Mouse (Mus musculus) heart, postnatal 36 days (tissue): ENCODE measurements around the gene Pwwp2b. TPM values are rescaled to one million over a fixed set of nuclear protein-coding genes. Genes with fewer than 3 reads are reported as not detected.
A peak's percentile ranks its signal among the peaks of the same experiment; 100 is the strongest.

ENCODE experiments used
- DNase-seq, 2 experiments: peaks; one replicate each; pipeline ENCODE4 v3.0.0; 2021 to 2022
- intact Hi-C: fragments of 180-260 bp; cut with DNase I; formaldehyde crosslinking; loops from one replicate; pipeline ENCODE4 v1.15.1; 2025
- total RNA-seq, 2 experiments: library from RNA; stranded (reverse); gene quantifications; 2 replicates each; pipeline ENCODE4 v1.2.3; 2021

The Pwwp2b gene
- total RNA-seq, 2 experiments from 2014 or later = 9.5 to 9.7 TPM

DNA sequence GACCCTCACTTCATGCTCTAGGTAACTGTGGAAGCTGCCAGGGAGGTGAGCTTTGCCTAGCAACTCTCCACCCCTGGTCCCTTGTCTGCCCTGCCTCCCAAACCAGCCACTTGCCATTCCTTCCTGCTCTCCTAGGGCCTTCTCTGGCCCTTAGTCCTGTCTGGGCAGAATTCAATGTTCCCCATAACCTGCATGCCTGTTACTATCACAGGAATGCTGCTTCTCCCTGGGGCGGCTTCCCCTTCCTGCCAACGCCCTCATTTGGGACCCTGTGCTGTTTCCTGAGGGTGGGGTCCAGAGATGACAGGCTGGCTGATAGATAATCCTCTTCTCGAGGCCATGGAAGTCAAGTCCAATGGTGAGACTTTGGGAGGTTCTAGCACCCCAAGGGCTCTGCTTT lies 5.2 kb downstream of the Pwwp2b start:
- intact Hi-C loops = loop anchor here (5.0 kb wide), 2 partner anchors 44 to 114 kb away; no protein-coding TSS in a partner anchor

DNA sequence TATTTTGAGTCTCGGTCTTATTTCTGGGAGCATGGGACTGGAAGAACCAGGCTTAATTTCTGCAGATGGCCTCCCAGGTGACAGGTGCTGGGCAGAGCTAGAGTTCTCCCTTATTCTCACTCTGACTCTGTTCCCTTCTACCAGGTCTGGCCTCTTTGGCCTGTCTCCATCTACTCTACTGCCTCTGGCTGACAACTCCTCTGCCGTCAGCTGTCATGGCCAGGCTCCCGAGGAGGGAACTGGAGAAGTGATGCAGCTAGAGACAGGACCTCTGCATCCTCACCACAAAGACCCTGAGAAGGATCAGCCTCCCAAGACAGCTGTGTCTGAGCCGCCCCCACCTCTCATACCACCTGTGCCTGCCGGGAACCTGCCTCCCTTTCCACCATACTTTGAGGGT lies 6.3 kb downstream of the Pwwp2b start:
- intact Hi-C loops = loop anchor here (5.0 kb wide), 2 partner anchors 43 to 113 kb away; no protein-coding TSS in a partner anchor
- DNase-seq = no peak

More for the DNA sequence above, 5.2 kb downstream of the Pwwp2b start:
- DNase-seq = no peak

DNA sequence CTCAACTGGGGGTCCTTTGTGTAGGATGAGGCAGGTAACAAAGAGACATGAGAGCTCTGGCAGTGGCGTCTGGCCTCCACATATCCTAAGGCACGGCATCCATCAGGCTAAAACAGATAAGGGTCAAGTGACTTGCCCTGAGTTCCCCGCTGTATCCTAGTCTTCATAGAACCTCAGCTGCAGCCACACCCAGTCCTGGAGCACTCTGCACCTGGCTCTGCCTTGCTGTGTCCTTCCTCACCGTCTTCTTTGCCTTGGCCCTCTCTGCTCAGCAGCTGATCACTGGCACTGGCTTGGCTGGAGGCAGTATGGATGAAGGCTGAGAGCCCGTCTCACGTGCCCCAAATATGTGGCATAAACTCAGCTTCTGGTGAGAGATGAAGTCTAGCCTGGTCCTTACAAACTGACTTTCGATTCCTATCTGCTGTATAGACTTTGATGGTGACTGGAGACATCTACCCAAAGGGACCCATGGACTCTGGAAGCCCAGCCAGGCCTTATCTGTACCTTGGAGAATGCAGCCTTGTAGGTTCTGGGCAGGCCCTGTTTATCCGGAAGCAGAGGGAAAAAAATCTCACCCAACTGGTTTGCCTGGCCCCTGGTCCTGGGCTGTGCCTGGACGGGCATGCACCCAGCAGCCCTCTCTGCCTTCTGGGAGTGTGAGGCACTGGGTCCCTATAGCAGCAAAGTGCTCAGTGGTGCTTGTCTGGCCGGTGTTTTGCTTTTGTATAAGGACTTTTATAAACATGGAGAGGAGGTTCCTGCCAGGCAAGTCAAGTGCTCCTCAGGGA lies 9.7 kb downstream of the Pwwp2b start:
- intact Hi-C loops = no loop called here
- no peak for DNase-seq

DNA sequence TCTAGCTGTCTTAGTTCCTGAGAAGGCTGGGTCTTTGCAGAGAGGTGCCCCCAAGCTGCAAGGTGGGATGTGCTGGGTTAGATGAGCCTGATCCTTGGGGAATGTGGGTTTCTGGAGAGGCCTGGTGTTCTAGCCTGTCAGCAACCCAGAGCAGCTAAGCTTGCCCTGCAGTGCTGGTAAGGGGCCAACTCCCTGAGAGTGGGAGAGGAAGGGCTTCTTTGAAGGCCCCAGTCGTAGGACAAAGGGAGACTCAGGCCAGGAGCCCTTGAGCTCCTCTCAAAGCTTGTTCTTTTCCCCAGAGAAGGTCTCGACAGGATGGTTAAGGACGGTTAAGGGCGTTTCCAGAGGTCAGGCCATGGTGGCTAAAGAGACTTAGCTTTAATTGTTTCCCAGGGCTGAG lies 16.1 kb downstream of the Pwwp2b start:
- intact Hi-C loops = no loop called here
- no peak for DNase-seq

DNA sequence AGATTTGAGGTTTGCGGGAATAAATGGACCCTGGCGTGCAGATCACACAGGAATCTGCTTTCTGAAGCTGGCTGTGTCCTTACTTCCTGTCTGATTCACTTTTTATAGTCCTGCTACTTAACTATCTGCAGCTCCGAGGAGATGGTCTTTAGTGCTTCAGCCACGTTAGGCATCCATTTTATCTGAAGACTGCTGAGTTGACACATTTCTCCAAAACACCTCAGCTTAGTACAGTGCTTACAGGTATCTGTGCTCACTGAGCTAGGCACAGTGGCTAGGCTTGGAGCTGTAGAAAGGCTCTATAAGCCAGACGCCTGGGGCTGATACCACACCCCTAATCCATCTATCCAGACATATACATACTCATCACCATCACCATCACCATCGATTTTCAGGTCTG lies 17.4 kb downstream of the Pwwp2b start:
- intact Hi-C loops = no loop called here
- DNase-seq = no peak

DNA sequence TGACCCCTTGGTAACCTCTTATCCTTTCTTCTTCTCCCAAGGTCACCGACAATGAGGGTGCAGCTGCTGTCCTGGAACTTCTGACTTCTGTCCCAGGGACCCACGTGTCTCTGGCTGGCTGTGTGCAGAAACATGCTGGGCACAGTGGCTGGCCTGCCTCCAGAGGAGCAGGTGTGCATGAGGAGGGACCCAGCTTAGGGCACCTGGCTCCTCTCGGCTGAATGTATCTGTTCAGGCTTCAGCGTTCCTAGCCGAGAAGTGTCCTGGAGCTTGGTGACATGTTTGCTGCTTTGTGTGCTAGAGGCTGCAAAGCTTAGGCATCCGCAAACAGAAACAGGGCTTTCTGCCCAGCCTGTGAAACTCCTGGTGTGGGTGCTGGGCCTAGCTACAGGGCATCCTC lies 18.1 kb downstream of the Pwwp2b start:
- intact Hi-C loops = no loop called here
- DNase-seq = no peak

DNA sequence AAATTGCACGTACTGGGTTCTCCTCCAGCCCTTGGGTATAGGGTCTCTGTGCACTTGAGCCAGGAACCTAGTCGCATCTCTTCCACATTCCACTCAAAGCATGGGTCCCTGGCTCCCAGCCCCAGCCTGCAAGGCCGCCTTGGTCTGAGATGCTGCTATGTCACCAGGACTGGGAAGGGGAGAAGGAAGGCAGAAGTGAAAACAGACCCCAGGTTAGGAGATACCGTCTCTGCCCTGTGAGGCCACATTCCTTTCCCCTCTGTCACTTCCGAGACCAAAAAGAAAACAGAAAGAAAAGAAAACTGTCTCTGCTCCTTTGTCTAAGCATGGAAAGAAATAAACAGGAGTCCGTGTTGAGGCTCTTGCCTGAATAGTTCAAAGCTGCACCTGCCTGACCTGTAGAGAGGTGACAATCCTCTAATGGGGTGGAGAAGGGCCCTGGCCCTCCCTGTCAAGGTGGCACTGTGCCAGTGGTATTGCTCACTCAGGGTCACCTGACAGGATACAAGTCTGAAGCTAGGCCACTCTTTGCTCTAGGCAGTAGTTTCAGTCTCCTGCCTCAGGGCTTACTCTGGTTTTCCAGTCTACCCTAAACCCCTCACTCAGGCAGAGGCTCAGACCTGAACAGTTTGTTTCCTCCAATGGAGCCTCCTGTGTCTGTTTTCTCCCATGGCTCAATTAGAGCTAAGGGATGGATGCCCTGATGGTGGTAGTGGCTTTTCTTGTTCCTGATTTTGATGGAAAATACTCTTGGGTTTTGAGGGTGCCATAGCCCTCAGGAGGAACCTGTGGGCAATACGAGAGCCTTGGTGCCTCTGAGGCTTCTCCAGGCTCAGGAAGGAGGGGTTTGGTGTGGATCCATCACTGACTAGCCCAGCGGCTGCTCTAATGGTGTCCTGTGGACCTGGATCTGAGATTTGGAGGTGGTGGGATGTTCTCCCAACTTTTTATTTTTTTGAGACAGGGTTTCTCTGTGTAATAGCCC lies 18.9 kb downstream of the Pwwp2b start:
- intact Hi-C loops = no loop called here
- DNase-seq = no peak

DNA sequence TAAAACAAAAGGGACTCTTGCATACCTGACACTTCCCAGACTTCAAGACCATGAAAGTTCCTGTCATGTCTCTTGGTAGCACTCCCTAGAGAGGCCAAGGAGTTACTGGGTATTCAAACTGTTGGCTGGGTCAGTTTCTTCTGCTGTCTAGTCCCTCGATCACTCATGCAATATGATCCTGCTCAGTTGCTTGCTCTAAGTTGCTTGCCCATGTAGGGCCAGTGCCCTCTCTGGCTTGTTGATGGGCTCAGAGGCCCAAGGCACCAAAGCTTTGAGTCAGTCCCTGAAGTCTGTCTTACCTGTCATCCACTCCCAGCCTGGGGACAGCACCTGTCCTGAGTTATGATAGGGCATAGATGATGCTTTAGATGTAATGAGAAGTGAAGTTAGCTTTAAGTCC lies 22.5 kb downstream of the Pwwp2b start:
- DNase-seq = no peak
- intact Hi-C loops = no loop called here

DNA sequence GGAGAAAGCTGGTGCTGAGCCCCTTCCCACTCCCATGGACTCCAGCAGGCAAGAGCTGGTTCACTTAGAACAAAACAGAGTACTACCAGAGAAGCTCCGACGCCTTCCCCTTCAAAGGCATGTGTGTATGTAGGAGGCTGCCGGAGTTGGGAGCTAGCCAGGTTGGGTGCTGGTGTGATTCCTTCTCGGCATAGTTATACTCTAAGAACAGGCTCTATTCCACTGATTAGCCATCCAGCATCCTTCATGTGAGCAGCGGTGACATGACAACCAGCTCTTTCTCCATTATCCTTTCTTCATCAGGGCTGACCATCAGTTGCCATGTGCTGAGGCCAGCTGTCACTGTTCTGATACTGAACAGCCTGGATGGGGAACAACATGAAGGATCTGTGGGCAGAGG lies 23.6 kb downstream of the Pwwp2b start:
- DNase-seq = no peak
- intact Hi-C loops = loop anchor here (2.0 kb wide), 1 partner anchor 23 kb away; the partner anchor contains the start of gene Pwwp2b

DNA sequence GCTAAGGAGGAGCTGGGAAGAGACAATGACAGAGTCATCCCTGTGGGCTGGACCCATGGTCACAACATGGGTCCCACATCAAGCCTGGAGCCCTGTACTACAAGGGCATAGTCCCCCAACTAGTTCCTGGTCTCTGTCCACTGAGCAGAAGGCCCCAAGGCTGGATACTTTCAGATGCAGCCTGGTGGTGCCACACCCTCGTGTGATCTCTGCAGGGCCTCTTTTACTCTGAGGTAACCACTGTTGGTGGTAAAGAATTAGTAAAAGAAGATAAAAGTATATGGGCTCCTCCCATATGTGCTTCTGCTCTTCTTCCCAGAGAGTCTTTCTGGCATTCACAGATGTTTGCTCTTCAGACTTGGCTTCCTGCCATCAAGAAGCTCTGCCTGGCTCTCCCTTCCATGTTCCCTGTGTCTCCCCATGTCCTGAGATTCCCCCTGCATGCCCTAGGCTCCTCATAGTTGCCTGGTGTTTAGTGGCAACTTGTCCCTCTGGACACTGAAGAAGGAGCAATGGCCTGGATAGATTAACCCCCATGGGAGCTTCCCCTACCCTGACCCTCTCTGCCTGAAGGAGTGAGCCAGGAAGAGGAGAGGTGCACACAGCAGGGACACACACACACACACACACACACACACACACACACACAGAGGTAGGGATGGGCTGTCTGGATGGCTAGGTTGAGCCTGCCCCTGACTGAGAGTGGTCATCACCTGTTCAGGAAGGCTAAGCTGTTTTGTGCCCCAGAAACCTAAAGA lies 24.5 kb downstream of the Pwwp2b start:
- intact Hi-C loops = loop anchor here (2.0 kb wide), 1 partner anchor 24 kb away; the partner anchor contains the start of gene Pwwp2b
- DNase-seq = no peak

DNA sequence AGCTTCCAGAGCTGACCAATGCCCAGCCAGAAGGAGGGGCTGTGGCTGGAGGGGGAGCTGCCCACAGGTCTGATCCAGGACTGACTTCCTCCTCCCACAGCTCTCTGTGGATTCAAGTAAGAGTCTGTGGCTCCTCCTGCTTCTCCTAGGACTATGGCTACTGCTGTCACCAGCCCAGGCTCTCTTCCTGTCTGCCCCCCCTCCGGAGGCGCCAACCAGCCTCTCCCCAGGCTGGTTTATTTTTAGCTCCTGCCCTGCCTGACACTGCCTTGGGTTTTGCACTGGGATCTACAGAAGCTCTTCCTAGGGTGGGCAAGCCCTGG lies 25.1 kb downstream of the Pwwp2b start:
- intact Hi-C loops = loop anchor here (2.0 kb wide), 1 partner anchor 25 kb away; the partner anchor contains the start of gene Pwwp2b
- peak; percentile 44 to 58 for DNase-seq

DNA sequence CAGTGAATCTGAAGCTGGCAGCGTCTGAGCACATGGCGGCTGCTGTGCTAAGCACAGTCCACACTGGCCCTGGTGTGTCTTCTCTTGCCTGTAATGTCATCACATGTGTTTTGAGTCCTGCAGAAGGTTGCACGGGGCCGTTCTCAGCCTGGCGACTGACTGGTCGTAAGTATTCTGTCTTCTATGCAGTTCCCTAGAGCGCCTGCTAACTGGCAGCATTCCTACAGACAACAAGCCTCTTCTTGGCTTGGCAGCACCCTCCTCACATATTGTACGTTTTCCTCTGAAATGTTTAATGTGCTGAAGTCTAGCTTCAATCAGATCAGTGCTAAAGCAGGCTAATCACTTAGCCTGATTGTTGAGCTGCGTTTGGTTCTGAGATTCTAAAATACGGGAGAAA lies 27.3 kb downstream of the Pwwp2b start:
- no peak for DNase-seq
- intact Hi-C loops = no loop called here

DNA sequence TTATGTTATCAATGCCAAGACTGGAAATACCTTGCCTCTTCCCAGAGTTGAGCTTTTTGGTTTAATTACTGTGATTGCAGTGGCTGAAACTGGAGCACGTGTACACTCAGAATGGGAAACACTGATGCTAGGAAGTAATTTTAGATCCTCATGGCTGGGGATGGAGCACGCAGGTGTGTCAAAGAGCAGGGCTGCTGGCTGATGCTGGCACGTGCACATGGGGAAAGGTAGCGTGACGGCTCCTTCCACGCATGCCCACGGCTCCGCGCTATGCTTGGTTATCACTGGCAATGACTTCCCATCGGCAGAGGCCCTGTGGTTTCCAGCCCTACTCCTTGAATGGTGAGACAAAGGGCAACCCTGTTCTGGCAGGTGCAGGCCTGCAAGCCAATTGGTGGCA lies 27.9 kb downstream of the Pwwp2b start:
- intact Hi-C loops = loop anchor here (2.0 kb wide), 1 partner anchor 23 kb away; no protein-coding TSS in a partner anchor

DNA sequence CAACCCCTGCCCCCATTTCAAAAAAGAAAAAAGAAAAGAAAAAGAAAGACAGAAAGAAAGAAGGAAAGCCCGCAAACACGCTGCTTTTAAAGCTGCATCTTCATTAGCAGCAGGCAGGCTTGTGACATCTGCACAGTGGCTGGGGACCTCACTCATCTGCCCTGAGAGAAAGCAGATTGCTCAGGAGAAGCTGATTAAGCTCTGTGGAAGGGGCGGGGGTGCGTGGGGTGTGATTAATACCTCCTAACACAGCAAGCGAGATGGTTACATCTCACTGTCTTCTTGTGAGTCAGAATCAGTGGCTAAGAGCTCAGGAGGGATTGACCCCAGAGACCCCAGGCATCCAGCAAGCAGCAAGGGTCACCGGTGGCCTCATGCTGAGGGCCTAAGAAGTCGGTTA lies 29.3 kb downstream of the Pwwp2b start:
- intact Hi-C loops = loop anchor here (2.0 kb wide), 1 partner anchor 21 kb away; no protein-coding TSS in a partner anchor
- DNase-seq = no peak

More for the DNA sequence above, 27.9 kb downstream of the Pwwp2b start:
- no peak for DNase-seq

DNA sequence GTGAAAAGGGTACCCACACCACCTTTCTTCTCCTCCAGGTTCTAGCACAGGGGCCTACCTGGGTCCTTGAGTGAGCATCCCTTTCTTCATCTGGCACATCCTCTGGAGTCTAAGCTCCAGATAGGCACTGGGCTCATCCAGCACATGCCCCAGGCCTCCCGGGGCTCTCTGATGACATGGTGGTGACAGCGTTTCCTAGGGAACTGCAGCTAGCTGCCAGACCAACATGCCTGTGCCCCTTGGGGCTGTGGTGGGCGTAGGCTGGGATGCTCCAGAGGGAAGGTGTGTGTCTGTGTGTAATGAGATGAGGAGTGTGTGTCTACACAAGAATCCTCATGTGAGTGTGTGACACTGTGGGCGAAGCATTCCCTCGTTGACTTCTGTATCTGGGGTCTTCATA lies 31.3 kb downstream of the Pwwp2b start:
- DNase-seq = no peak
- intact Hi-C loops = no loop called here

DNA sequence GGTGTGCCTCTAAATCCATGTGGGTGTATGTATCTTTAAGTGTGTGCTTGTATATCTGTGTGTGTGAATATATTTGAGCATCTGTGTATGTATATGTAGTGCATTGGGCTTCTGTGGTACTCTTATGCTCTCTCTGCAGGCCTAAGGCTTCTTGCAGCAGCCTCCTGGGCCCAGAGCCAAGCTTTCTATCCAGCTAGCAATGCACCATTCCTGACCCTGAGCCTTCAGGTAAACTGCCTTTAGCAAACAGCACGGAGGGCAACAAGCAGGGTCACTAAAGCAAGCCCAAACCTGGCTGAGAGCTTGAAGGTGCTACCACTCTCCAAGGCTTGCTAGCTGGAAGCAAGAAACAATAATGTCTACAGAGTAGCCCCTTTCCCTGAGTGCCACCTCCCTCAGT lies 31.8 kb downstream of the Pwwp2b start:
- intact Hi-C loops = no loop called here
- no peak for DNase-seq

DNA sequence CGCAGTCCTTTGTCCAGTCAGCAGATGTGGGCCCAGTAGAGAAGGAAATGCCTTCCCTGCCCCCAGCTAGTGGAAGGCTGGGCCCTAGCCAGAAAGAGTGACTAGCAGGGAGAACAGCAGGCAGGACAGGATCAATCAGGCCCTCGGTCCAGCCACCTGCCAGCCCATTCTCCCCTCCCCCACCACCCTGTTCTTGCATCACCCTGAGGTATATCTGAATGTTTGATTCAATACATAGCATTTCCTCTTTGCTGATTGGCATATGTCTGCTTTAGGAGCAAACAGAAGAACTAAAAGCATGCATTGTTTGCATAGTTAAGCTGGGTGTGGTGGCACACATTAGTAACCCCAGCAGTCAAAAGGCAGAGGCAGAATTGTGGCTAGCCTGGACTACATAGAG lies 32.9 kb downstream of the Pwwp2b start:
- intact Hi-C loops = no loop called here
- no peak for DNase-seq

DNA sequence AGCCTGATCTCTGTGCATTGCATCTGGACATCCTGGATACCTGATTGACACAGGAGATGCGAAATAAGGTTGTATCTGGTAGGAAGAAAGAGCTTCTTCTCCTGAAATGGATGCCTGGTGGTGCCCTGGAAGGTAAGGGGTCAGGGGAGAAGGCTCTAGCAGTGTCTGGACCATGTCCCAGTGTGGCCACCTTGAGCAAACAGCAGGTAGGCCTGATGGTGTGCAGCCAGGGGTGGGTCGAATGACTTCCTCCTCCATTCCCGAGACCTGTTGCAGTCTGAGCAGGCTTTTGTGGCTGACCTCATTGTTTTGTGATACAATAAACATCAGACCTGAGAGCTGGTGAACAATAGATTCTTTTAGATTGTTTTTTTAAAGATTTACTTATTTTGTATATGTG lies 33.8 kb downstream of the Pwwp2b start:
- no peak for DNase-seq
- intact Hi-C loops = no loop called here

DNA sequence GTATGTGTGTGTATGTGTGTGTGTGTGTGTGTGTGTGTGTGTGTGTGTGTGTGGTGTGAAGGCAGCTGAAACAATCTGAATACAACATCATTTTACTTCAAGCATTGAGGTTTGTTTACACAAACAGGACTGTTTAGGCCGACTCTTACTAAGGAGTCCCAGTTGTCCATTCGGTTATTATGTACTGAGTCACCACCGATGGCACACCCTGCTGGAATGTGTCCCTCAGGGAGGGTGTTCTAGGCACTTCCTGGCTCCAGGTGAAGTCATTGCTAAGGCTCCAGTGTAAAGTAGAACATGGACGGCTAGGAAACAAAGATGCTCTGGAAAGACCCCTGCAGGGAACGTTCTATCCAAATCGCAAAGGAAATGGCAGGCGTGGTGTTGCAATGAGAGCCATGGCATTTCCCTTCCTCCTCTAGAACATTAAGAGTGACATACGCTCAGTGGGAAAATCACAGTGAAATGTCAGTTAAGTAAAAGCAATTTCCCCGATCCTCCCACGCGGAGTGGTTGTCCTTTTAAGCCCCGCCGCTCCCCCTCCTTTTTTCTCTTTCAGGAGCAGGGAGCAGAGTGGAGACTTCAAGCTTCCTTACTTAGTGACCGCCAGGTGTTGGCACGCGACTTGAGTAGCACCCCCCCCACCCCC lies 37.1 kb downstream of the Pwwp2b start:
- no peak for DNase-seq
- intact Hi-C loops = no loop called here

DNA sequence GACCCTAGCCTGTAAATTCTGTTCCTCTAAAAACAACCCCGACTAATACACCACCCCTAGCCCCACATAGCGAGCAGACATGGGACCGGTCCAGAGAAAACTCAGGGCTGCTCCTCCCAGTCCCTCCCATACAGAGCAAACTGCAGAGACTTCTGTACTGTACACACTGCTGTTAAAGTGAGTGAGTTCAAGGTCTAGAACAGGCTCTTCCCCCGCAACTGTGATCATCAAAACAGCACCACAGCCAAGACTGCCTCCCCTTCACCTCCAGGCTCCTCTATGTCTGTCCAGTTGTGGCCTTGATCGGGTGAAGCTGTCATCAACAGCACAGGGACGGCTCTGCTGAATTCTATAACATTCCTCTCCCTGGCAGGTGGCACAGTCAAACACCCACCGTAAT lies 40.3 kb downstream of the Pwwp2b start:
- DNase-seq = no peak
- intact Hi-C loops = no loop called here
